Mouse (Mus musculus) heart, postnatal 4 days (tissue): ENCODE data around the gene Iqschfp. TPM values are rescaled to one million over a fixed set of nuclear protein-coding genes. Genes with fewer than 3 reads are reported as not detected.

Source experiments
- DNase-seq: peaks from one replicate; pipeline ENCODE4 v3.0.0; 2021
- total RNA-seq, 2 experiments: library from RNA; stranded (reverse); gene quantifications; 2 replicates each; pipeline ENCODE4 v1.2.3; 2021

Iqschfp gene
- total RNA-seq, 2 experiments from 2014 or later, result not detected

DNA sequence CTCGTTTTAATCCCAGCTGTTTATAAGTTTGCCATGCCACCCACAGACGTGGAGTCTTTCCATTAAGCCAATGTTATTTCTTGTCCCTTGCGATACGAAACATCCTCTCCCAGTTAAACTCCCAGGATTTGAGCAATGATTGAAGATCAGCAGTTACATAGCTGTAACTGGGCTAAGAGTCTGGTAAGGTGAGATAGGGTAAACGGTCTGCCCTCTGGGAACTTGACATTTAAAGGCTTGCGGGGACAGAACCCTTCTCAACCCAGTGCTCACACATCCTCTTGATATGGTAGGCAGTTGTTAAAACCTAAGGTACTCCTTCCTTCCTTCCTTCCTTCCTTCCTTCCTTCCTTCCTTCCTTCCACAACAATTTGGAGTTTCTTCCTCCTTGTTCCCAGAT is 604.5 kb downstream of the Iqschfp start:
- no peak for DNase-seq

DNA sequence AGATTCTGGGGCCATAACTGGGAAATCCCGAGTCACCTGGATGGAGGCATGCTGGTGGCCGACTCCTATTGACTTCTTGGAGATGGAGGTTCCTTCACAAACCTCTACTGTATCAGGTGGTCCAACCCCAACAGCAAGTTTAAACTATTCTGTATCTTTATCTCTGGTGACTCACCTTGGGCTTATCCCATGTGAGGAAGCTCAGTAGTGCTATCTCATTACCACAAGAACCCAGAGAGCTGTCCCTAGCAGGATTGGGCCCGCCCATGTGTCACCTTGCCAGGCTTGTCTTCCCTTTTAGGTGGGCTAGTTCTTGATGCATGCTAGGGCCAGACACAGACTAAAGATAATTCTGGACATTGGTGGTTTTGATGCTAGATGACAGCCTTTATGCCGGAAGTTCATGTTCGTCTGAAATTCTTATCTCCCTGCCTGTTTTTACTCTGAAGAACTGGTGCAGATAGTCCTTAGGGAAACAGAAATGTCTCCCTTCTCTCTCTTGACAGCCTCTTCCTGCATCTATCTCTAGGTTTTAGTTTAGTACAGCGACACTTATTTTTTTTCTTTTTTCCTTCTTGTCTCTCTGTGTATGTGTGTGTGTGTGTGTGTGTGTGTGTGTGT is 607.6 kb downstream of the Iqschfp start:
- no peak for DNase-seq

DNA sequence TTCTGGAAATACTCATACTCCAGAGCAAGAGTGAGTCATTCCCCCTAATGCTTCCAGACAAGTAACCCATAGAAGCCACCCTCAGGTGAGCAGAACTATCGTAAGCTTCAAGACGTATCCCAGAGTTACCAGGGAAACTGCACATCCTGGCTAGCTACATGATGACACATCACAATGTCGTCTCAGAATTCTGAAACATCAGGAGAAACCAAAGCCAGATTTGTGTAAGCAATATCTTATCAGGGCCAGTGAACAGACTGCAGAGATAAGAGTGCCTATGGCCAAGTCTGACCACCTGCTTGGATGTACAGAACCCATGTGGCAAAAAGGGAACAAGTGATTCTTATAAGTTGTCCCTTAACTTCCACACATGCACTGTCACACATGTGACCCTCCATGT is 612.8 kb downstream of the Iqschfp start:
- DNase-seq, result no peak

DNA sequence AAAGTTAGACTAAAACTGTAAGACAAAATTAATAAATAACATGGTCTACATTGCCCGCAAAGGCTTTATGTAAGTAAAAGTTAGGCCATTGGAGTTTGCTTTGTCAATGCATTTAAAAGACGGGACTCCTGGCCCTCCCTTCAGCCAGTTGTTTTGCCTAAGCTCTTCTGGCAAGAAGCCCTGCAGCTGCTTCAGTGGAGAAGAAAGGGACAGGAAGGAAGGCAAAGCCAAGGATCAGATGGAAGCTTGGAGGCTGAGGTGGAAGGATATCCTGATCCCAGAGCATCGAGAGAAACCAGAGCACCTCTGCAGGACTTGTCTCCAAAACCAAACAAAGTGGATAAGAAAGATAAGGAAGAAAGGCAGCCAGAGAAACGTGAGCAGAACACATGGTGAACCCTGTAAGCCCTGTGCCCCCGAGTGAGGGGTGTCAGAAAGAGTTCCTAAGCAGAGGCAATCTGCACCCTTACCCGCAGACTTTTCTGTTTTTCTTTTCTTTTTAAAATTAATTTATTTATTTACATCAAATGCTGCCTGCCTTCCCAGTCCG is 614.8 kb downstream of the Iqschfp start:
- no peak for DNase-seq

DNA sequence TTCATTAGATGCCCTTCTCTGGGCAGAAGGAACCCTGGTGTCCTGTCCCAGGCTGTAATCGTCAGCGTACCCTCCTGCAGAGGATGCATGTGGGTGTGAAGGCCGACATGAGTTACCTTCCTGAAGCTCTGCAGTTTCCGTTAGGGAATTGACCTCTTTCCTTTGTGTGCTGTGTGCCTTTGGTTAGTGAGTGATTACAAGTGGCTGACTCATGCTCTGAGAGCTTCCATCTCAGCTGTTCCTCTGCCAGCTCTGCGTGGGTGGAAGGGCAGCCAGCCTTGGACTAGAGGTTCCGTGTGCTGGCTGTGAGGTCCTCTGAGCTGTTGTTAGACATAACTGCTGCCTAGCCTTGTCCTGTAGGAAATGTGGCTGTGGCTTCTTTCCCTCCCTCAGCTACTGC is 616.6 kb downstream of the Iqschfp start:
- DNase-seq, result peak; percentile 78

DNA sequence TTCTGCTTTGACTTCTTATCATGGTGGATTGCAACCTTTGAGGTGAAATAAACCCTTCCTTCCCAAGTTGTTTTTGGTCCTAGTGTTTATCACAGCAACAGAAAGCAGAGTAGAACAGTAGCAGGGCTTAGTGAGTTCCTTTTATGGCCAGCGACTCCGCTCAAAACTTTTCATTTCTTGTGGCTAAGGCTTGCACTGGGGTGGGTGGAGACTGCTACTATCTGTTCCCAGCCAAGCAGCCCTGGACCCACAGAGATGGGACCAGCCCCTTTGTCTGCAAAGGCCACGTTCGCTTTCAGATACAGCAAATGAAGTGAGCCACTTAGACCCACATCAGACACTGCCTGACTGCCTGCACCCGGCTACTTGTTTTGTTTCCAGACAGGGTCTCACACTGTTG is 618.8 kb downstream of the Iqschfp start:
- no peak for DNase-seq

DNA sequence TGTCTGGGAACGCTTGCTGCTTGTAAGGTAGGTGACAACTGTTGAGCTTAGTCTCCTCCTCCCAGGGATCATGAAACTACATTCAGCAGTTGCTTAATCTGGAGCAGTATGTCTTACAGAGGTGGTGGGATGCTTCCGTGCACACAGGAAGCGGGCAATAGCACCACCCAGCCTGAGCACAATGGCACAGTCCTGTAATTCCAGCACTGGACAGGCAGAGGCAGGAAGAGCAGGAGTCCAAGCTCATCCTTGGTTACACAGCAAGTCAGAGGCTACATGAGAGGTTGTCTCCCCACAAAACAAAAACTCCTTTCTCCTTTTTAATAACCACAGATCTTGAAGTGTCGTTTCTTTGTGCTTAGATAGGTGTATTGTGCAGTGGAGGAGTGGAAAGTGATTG is 619.7 kb downstream of the Iqschfp start:
- no peak for DNase-seq

DNA sequence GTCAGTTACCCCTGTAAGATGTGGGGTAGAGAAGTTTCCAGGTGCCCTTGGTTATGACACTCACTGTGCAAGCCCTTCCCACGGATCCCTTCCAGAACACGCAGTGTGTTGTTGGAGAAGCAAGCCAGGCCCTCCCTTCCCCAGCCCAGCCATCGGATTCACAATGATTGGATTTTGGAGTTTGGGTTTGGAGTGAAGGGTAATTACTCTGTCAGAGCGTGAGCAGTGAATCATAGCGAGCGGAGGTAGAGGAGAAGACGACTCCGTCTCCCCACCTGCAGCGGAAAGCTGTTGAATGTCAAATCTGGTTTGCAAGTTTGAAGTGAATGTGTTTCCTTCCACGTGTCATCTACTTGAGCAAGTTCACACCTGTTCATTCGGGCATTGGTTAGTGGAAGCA is 620.3 kb downstream of the Iqschfp start:
- DNase-seq, result no peak

DNA sequence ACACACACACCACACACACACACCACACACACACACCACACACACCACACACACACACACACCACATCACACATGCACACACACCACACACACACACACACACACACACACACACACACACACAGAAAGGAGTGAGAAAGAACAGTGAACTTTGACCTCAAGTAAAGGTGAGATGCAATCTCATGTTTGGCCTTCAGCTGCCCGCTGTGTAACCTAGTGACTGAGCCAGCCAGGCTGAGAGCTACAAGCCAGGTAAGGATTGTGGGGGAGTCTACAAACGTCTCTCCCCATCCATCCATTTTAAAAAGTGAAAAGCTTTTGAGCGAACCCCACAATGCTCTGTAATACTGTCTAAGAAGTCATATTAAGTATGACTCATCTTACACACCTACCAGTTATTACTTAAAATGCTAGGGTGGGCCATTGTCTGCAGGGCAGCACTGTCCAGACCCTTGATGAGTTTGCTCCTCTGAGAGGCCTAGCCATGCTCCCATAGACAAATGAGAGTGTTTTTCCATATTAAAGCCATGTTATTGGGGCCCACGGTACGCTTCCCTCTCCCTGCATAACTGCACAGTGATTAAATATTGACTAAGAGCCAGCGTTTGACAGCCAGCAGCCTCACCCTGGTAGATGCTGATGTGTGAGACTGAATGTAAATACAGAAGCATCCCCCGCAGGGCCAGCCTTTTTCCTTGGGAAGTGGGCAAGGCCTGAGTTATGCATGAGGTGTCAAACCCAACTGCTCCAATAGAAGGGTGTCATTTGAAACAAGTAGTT is 621.5 kb downstream of the Iqschfp start:
- DNase-seq, result no peak

DNA sequence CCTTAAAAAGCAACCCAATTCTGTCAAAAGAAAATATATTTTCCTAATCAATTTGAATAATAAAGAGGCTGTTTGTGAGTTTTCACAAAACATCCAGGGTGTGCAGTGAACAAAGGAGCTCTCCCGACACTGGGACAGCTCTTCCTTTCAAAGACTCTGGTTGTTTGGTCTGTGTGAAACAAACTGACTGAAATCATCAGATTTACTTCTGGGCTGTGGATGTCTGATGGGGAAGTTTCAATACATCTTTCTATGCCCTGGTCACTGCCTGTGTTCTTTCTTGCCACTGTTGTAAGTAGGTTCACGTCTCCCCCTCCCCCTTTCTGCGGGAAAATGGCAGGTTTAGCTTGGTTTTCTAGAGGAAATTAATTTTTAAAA is 622.1 kb downstream of the Iqschfp start:
- no peak for DNase-seq

DNA sequence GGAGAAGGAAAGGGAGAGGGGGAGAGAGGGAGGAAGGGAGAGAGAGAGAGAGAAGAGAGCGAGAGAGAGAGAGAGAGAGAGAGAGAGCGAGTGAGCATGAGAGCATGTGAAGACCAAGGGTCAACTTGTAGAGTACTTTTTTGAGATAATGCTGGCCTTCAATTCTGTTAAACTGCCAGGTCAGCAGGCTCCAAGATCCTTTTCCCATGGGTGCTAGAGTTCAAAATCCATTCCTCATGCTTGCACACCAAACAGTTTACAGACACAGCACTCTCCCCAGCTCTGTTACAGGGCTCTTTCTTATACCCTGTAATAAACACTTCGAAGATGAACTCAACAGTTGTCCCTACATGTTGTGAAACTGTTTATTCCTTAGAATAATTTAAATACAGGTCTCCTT is 622.7 kb downstream of the Iqschfp start:
- no peak for DNase-seq

DNA sequence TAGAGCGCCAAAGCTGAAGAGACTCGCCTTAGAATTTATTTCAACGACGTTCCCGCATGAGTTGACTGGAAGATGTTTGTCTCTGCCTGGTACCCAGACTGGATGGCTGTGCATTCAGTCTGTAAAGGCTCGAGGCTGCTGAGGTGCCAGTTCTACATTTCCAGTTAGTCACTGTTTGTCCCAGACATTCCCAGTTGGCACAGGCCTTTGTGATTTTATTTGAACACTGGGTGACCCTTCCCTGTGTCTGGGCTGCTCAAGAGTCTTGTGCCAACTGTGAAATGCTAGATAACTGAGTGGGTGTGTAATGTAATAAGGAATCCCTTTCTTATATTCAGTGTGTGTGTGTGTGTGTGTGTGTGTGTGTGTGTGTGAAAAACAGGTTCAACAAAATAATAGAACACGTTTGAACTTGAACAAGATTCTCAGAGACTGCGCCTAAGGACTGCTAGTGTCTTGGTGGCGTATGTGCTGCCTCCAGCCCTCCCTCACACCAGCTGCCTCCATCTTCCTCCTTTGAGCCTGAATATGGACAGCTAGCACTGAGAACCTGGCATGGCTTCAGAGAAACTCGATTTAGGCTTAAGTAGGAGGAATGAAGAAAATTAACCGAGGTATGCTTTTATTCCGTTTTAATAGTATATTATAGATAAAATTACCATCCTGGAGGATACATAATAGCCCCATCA is 624.5 kb downstream of the Iqschfp start:
- no peak for DNase-seq

DNA sequence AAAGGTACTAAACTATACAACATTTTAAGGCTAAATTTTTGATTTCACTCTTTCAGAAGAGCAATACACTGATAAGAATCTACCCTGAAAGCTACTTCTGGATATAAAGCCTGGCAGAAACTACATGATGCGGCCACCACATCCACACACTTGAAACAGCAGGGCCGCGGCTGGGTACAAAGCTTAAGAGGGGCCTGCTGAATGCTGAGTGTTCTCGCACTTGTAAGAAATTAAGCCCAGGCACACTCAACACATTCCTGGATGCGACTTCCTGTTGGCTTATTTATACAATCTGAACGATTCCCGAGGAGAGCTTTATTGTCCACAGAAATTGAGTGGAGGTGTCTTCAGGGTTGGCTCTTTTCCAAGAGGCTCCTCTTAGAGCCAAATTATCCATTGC is 625.2 kb downstream of the Iqschfp start:
- no peak for DNase-seq

DNA sequence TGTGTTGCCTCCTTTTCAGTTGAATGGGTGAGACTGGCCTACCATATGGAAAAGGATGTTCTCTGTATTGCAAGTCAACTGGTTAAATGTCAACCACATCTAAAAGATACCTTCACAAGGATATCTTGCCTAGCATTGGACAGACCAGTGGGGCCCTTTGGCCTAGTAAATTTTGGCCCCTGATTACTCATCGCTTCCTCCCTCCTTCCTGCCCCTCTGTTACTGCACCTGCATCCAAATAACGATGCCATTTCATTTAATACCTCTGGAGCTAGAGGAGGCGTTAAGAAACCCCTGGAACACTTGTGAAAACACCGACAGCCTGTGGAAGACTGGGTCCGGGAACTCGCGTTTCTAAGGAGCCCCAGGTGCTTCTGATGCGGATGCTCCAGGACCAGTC is 626.0 kb downstream of the Iqschfp start:
- no peak for DNase-seq

DNA sequence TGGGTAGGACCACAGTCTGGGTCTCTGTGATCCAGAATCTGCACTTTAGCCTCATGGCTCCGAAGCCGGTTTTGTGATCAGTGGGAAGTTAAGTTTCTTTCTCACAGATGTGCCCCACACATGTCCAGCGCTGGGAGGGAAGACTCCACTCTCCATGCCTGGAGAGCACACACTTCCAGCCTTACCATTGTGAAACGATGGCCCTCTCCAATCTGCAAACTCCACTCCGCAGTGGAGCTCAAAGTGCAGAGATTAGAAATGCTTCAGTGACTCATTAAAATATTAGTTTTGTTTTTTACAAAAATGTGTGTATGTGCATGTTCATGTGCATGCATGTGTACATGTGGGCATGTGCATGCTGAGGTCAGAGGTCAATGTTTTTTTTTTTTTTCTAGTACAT is 626.6 kb downstream of the Iqschfp start:
- DNase-seq, result no peak

DNA sequence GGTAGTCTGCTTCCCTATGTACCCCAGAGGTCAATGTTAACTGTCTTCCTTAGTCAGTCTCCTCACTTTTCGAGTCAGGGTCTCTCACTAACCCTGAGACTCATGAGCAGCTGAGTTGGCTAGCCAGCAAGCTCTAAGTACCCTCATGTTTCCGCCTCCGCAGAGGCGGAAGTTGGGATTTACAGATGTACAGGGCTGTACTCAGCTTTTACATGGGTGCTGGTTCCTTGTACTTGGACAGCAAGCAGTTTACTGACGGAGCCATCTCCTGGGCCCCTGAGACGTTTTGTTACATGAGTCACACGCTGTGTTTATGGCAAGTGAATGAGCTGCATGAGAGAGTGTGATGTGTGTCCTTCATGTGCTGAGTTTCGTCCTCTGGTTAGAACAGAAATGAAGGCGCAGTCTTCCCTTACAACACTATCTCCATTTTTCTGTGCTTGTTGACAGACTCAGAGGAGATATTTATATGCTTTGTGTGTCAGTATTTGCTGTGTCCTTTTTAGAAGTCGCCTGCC is 633.4 kb downstream of the Iqschfp start:
- no peak for DNase-seq

DNA sequence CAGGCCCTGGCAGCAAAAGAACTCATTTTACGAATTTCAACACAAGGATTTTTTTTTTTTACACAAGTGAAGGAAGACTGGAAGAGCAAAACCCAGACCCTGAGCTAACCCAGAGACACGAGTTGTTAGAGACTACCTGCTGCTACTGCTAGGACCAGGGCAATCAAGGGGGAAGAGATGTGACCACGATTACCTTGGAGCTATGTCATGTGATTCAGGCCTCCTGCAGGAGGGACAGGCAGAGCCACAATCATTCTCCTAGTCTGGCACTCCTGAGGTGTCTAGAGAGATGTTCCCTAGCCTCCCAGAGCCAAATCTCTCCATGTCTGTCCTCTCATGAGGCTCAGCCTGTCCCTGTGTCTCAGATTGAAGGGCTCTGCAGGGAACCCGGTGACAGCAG is 634.4 kb downstream of the Iqschfp start:
- no peak for DNase-seq

DNA sequence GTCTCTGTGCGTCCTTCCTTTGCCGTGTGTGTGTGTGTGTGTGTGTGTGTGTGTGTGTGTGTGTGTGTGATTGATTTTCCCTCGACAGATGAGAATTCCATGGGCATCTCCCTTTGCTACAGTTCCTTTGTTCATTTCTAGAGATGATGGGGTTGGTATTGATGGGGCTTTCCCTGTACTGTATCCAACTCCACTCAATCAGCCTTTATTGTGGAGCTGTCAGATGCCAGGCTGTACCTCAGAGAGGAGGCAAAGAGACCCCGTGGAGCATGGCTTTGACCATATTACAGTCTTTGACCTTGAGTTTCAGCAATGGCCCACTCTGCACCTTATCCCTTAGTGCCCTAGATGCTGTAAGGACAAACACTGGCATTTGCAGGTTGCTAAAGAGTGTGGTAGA is 635.1 kb downstream of the Iqschfp start:
- no peak for DNase-seq

DNA sequence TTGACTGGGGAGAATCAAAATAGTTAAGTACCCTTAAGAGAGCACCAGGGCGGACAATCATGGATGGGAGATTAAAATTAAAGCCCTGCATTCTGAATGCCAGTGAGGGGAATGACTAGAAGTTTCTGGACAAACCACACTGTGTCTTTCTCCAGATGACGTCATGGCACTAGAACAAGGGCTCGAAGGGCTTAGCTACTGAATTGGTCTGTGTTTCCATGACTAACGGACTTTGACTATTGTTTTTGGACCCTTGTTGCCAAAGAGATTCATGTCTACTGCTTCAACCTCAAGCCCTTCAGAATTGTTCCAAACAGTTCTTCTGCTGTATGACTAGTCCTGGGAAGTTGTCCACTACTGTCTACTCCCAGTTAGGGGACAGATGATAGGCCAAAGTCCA is 639.9 kb downstream of the Iqschfp start:
- DNase-seq, result no peak

DNA sequence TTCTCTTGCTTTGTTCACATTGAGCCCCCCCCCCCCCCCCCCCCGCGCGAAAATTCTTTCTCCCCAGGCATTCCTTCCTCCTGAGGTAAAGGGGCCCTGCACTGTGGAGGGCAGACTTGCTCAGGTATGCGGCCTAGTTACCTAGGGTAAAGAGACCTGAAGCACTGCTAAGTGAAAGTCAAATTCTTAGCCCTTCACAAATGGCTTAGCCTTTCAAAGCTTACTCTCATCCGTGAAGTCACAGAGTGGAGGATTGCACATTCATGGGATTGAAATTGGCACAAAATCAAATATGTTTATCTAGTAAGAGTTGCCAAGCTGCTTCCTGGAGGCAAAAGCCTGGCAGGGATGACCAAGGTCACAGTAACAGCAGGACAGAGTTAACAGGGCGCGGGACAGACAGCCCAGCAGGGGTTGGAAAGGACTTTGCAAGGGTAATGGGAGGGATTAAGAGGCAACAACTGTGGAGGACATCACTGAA is 642.6 kb downstream of the Iqschfp start:
- DNase-seq, result peak; percentile 56

DNA sequence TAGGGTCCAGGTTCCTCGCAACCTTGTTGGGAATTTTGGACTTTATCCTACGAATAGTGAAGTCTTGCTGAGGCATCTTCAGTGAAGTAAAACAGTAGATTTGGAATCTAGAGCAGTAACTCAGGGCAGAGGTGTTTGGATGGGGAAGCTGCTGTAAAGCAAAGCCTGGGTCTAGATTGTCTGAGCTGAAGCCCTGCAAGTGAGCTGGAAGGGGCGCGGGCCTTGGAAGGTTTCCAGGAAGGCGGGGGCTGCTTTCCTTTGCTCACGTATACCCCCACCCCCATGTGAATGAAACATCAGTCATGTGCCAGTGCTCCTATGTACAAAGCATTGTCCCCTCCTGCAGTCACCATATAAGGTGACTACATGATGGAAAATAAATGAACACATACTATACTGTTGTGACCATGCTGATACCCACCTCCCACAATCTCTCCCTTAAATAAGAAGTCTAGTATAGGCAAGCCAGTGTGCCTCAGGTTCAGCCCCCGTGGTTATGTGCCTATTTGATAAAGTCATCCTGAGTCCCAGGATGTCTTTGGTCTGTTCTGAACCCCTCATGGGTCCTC is 643.2 kb downstream of the Iqschfp start:
- peak; percentile 38 for DNase-seq

DNA sequence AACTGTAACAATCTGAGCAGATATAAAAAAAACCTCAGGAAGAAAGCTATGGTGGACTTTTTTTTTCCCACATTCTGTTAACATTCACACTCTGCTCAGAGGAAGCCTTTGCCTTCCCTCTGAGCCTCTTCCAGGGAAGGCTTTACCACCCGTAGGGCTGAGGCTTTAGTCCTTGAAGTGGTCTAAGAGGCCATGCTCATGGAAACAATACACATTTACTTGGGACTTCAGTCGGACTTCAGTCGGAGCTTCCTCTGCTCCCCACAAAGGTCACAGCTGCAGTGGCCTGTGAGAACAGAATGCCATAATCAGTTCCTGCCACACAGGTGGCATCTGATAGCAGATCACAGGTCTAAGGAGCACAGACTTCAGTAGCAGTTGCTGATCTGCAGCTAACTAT is 644.0 kb downstream of the Iqschfp start:
- DNase-seq, result no peak

DNA sequence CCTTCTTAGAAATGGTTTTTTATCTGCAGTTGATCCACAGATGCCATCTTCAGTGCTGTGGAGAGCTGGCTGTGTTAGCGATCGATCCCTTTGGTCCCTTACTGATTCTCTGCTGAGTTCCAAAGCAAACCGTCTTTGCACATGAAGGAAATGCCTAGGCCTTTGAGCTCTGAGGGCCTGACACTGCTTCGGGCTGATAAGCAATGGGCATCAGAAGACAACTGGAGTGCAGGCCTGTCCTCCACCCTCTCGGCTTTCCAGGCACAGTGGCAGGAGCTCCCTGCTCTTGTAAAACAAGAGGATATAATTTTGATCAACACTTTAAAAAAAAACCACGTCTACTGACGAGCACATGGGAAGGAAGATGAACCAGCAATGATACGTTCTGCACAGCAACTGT is 649.7 kb downstream of the Iqschfp start:
- no peak for DNase-seq
